Mouse (Mus musculus) brain, embryonic 18.5 days (tissue): ENCODE measurements around the gene Adh6a.

Source experiments
- DNase-seq: peaks from one replicate; pipeline ENCODE4 v3.0.0-alpha.2; 2012; ENCODE audit warnings: low read depth, low spot score

Gene Adh6a

DNA sequence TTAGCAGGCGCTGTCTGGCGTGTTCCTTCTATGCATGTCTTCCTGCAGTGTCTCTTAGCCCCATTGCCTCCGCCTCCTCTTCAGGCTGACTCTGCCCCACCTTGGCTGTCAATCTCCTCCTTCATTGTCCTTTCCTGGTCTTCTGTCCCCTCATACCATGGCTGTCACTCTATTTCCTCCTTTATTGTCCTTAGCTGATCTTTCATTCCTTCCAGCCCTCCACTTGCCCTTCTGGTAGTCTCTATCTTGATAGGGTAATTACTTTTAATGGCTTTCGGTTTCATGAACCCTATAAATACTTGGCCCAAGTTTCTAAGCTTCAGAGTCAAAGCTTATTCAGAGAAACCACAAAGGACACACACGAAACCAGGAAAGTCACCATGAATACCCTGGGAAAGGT is at the start of gene Adh6a:
Gene Adh6a, plus strand, starts transcription at position 322 of the 400 bp plus-strand sequence.
- no peak for DNase-seq

GRCm38 (mm10) chr3:138264648-138265047 is 48.4 kb upstream of the Adh6a start:
- peak; percentile 28 for DNase-seq

- DNase-seq: no peak
Measured at GRCm38 (mm10) chr3:138270507-138270906, 42.6 kb upstream of the Adh6a start.

DNA sequence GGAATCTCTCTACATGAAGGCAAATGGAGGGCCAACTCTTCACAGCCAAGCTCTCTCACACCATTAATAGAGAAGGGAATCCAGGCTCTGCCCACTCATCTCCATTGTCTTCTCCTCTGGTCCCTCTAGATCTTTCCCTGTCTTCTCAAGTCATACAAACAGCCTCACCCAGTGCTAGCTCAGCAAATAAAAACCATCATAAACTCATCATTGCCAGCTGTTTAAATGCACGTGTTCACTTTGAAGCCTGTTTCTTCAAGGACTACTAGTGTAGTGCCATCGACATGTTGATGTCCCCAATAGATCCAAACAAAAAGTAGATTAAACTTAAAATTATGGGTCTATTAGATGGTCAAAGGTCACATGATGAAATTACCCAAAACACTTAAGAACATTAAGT is 41.8 kb upstream of the Adh6a start:
- DNase-seq: no peak

DNA sequence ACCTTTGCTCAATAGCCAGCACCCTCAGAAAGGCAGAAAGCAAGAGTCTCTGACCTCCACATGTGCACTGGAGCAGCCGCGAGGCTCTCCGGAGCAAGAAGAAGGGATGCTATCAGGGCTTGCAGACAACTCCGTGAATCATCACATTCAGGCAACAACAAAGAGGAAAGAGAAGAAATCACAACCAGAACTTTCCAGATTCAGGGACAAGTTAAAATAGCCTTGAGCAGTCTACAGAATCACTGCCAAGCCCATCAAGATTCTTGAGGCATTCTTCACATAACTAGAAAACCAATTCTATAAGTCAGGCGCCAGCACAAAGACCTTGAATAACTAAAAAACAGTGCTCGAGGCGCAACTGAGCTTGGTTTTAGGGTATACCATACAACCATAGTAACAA is 40.0 kb upstream of the Adh6a start:
- DNase-seq: no peak

- DNase-seq: no peak
Measured at GRCm38 (mm10) chr3:138275100-138275499, 38.0 kb upstream of the Adh6a start.

DNA sequence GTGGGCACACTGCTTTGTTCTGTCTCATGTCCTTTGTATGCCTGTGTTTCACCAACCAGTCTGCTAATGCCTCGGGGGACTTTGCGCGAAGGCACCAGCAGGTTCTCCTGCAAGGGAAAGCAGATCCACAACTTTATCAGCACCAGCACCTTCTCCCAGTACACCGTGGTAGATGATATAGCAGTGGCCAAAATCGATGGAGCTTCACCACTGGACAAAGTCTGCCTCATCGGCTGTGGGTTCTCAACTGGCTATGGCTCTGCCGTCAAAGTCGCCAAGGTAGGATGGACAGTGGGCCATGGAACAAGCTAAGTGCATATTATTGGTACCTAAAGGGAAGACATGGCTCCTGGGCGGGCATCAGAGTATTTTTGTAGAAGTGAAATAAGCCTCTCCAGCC is 30.5 kb upstream of the Adh6a start:
- DNase-seq: no peak

GRCm38 (mm10) chr3:138283831-138284230 is 29.3 kb upstream of the Adh6a start:
- no peak for DNase-seq

DNA sequence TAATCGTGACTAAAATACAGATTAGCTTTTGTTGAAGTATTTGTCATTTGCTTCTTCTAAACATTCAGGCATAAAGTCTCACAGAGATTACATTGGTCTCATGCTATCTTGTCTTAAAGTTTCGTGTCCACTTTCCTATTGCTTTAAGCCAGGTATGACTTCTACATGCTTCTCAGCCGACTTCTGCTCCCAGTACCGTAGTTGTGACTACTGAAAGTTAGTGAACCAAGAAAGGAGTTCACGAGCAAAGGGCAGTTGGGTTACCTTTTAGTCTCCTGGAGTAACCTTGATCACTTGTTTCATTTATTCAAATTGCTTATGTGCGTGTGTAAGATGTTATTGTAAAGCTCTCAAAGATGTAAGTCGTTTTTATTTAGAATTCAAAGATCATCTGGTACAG is 27.1 kb upstream of the Adh6a start:
- DNase-seq: no peak

GRCm38 (mm10) chr3:138287686-138288085 is 25.4 kb upstream of the Adh6a start:
- DNase-seq: no peak

GRCm38 (mm10) chr3:138290672-138291071 is 22.4 kb upstream of the Adh6a start:
- no peak for DNase-seq

GRCm38 (mm10) chr3:138291529-138292117 is 21.5 kb upstream of the Adh6a start:
- DNase-seq: no peak

- DNase-seq: no peak
Measured at GRCm38 (mm10) chr3:138293298-138293895, 19.7 kb upstream of the Adh6a start.

DNA sequence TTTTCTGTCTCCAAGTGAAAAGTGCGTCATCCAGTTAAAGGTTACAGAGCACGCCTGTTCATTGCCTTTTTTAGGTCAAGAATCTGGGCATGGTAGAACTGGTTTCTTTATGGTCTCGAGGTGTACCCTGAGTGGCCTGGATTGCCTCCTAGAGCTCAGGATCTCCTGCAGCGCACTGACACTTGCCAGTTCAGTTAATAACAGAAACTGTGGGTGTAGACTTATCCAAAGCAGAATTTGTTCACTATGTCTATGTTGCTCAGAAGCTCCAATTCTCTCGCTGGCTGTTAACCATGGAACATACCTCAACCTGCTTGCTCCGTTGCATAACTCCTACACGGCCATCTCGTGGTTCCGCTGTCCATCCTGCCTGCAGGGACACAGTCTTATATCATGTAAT is 13.0 kb upstream of the Adh6a start:
- no peak for DNase-seq

- no peak for DNase-seq
Measured at GRCm38 (mm10) chr3:138302676-138303075, 10.4 kb upstream of the Adh6a start.

- DNase-seq: no peak
Measured at GRCm38 (mm10) chr3:138303771-138304488, 9.2 kb upstream of the Adh6a start.

- DNase-seq: no peak
Measured at GRCm38 (mm10) chr3:138304489-138304871, 8.6 kb upstream of the Adh6a start.

DNA sequence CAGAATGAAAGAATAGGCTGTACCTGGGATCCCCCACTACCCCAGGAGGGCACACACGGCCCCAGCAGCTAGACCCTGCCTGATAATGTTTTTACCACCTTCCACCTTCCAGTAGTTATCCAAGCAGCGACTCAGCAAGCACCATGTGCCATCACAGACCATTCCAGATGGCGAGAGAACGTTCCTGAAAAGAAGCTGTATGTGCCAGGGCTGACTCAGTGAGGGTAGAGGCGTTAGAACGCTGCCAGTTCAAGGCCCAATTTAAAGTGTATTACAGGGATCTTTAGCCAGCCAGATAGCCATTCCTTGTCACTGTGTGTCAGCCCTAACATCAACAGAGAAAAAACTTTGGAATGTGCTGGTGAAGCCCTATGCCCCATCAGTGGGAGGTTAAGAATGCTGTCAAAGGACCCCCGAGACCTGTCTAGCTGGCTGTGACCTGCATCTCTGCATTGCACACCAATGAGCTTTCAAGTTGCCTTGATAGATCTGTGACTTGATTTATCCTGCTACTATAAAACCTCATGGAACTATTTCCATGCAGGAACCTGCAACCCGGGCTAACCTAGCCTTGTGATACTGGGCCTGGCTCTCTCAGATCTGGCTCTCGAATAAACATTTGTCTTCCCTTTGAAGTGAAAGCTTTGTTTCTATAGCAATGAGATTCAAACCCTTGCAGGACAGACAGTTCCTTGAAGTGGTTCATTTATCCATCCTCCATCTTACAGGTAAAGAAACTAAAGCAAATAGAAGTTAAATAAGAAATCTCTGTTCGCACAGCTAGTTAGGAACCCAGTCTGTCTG is 7.4 kb upstream of the Adh6a start:
- DNase-seq: no peak

DNA sequence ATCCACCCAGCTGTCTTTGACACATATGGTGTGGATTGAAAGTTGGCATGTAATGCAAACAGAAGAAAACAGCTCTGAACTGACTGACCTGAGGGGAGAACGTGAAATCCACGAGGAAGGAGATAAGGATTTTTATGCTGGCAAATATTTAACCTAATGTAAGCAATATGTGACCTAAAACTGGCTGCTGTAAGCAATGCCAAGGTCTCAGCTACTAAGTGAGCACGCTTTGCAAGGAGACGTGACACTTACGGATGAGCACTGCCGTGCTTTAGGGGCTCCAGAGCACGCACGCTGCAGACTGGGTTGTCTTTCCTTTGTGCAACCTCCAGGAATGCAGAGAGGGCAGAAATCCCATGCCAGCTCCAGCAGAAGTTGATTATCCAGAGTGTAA is 6.8 kb upstream of the Adh6a start:
- DNase-seq: no peak

GRCm38 (mm10) chr3:138309910-138310309 is 3.2 kb upstream of the Adh6a start:
- DNase-seq: no peak

DNA sequence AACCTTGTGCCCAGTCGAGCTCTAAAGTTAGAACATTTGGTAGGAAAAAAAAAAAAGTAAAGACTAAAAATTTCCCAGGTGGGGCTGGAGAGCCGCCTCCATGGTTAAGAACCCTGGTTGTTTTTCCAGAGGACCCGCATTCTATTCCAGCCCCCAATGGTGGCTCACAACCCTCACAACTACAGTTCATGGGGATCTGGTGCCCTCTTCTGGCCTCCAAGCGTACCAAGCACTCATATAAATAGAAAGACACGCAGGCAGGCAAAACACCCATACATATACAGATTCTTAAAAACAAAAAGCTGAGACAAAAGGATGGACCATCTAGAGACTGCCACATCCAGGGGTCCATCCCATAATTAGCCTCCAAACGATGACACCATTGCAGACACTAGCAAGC is 2.1 kb upstream of the Adh6a start:
- DNase-seq: no peak

GRCm38 (mm10) chr3:138316908-138317472 is 3.9 kb downstream of the Adh6a start:
- no peak for DNase-seq
